Mouse (Mus musculus) midbrain, embryonic 16.5 days (tissue): ENCODE measurements around the gene Nav3. TPM values are rescaled to one million over a fixed set of nuclear protein-coding genes. Genes with fewer than 3 reads are reported as not detected.

ENCODE experiments used
- ATAC-seq: fragments of 200-750 bp; cut with Nextera tagmentation; 2 replicates; pipeline ENCODE4 v1.8.0; 2017; ENCODE audit warnings: moderate TSS enrichment
- H3K27ac ChIP-seq: fragments of 300-500 bp; sonication (generic); 2 replicates; pipeline ENCODE4 v1.5.1; 2014; ENCODE audit warnings: mild to moderate bottlenecking, low read length, mixed read lengths
- H3K27me3 ChIP-seq: fragments of 300-500 bp; sonication (generic); 2 replicates; pipeline ENCODE4 v1.6.1; 2014; ENCODE audit warnings: low read depth, low read length, mixed read lengths; ENCODE audit not compliant: control insufficient read depth, insufficient read depth
- H3K36me3 ChIP-seq: fragments of 300-500 bp; sonication (generic); 2 replicates; pipeline ENCODE4 v1.6.1; 2014; ENCODE audit warnings: mild to moderate bottlenecking, low read length, moderate library complexity, mixed read lengths; ENCODE audit not compliant: control insufficient read depth, insufficient read depth
- H3K4me1 ChIP-seq: fragments of 300-500 bp; sonication (generic); 2 replicates; pipeline ENCODE4 v1.6.1; 2014; ENCODE audit warnings: mild to moderate bottlenecking, low read length, mixed read lengths; ENCODE audit not compliant: control insufficient read depth, insufficient read depth
- H3K4me2 ChIP-seq: fragments of 300-500 bp; sonication (generic); 2 replicates; pipeline ENCODE4 v1.6.1; 2014; ENCODE audit warnings: mild to moderate bottlenecking, low read length, mixed read lengths
- H3K4me3 ChIP-seq: fragments of 300-500 bp; sonication (generic); 2 replicates; pipeline ENCODE4 v1.5.1; 2014; ENCODE audit warnings: low read depth, mild to moderate bottlenecking, low read length, moderate library complexity, mixed read lengths
- H3K9ac ChIP-seq: fragments of 300-500 bp; sonication (generic); 2 replicates; pipeline ENCODE4 v1.6.1; 2014; ENCODE audit warnings: low read depth, low read length, mixed read lengths
- H3K9me3 ChIP-seq: fragments of 300-500 bp; sonication (generic); replicated peaks from 2 replicates; pipeline ENCODE4 v1.6.1; 2014; ENCODE audit warnings: mild to moderate bottlenecking, low read length, mixed read lengths; ENCODE audit not compliant: control insufficient read depth, poor library complexity, severe bottlenecking
- WGBS: fragments of 180-500 bp; shearing (Covaris S2); extraction: QIAGEN DNeasy Blood & Tissue Kit; methylation state at CpG from one replicate; pipeline ENCODE4 v1.1.7; 2014; 5-methylcytosine and 5-hydroxymethylcytosine counted together
- polyA plus RNA-seq: library from polyadenylated mRNA; unstranded; fragments of >200 nt; fragmentation: Nextera tagmentation; extraction: Ambion mirVana; gene quantifications from 2 replicates; pipeline ENCODE4 v1.2.1, GENCODE M21; 2015

Gene Nav3
- polyA plus RNA-seq, 1 experiment from 2014 or later: 18.7 TPM

- ATAC-seq: no peak
- H3K4me2 ChIP-seq: no peak overlapping the region
- 58% methylated on average over 5 of the region's 5 CpGs for WGBS
- no peaks in the 10 kb centered on the region for H3K36me3 ChIP-seq
- no peaks in the 10 kb centered on the region for H3K27me3 ChIP-seq
- no peaks in the 10 kb centered on the region for H3K9me3 ChIP-seq
- no peak overlapping the region for H3K27ac ChIP-seq
- H3K4me1 ChIP-seq: no peaks in the 10 kb centered on the region
- no peak overlapping the region for H3K9ac ChIP-seq
- H3K4me3 ChIP-seq: no peak overlapping the region
Measured at GRCm38 (mm10) chr10:110329629-110330028, 126.4 kb downstream of the Nav3 start.

DNA sequence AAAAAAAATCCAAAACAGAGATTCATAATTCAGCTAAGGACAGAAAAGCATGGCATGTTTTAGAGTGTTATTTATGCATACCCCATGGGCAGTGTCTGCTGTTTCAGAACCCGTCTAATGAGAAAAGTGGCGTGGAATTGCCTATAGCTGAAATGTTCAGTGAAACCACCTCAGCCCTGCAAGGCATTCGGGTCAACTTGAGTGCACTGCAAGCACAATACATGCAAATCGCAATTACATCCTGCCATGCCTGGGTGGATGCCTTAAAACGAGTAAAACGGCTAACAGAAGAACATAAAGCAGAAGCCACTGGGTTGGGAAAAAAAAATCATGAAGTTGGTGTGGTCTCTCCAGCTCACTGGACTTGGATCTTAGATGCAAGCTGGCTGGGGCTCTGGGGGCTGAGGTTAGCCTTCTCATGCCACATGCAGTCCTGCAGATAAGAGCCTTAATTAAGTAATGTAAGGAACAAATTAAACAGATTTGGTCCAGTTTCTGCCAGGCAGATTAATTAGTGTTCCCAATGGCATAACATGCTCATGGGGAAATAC lies 133.8 kb downstream of the Nav3 start:
- no peak overlapping the region for H3K9ac ChIP-seq
- H3K36me3 ChIP-seq: no peaks in the 10 kb centered on the region
- H3K4me2 ChIP-seq: no peak overlapping the region
- no peak for ATAC-seq
- no peaks in the 10 kb centered on the region for H3K27me3 ChIP-seq
- 49% methylated on average over 6 of the region's 6 CpGs for WGBS
- no peaks in the 10 kb centered on the region for H3K9me3 ChIP-seq
- no peak overlapping the region for H3K4me3 ChIP-seq
- H3K27ac ChIP-seq: no peak overlapping the region
- peaks cover 4% of the 10 kb centered on the region; the same call in 1 of the 2 replicates for H3K4me1 ChIP-seq

- Histone ChIP-seq H3K27me3 (no peaks in the 10 kb centered on the region), H3K4me2 (no peak overlapping the region), H3K4me3 (no peak overlapping the region), H3K9ac (no peak overlapping the region), H3K36me3 (0 out of 2 replicates have a peak, but pooled peaks cover 2% of the 10 kb centered on the region), H3K4me1 (peaks cover 12% of the 10 kb centered on the region), H3K27ac (no peak overlapping the region), H3K9me3 (no peaks in the 10 kb centered on the region)
- WGBS: 71% methylated on average over 5 of the region's 5 CpGs
- ATAC-seq: no peak
Measured at GRCm38 (mm10) chr10:110317275-110317674, 138.7 kb downstream of the Nav3 start.

DNA sequence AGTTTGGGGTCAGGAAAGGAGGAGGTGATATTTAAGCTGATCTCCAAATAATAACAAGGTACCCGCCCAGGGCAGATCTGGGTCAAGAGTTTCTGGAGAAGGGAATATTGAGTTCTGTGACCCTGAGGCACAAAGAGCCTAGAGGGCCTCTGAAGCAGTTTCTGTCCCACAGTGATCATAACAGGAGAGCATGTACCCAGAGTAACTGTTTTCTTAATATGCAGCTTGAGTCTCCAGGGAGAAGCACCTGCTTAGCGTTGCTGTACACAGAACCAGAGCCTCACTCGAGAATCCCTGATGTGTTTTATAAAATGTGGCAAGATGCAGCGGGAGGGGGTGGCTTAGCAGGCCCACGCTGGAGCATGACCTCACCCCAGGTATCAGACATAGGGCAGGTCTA lies 141.5 kb downstream of the Nav3 start:
- no peak overlapping the region for H3K4me2 ChIP-seq
- 0 out of 2 replicates have a peak, but pooled peaks cover 2% of the 10 kb centered on the region for H3K36me3 ChIP-seq
- 45% methylated on average over 5 of the region's 5 CpGs for WGBS
- H3K4me3 ChIP-seq: no peak overlapping the region
- no peaks in the 10 kb centered on the region for H3K27me3 ChIP-seq
- peak; percentile 59 for ATAC-seq
- H3K9me3 ChIP-seq: no peaks in the 10 kb centered on the region
- H3K9ac ChIP-seq: no peak overlapping the region
- H3K4me1 ChIP-seq: peaks cover 10% of the 10 kb centered on the region
- peak overlapping the region; percentile 50; the same call in 1 of the 2 replicates for H3K27ac ChIP-seq

GRCm38 (mm10) chr10:110313959-110314358 lies 142.0 kb downstream of the Nav3 start:
- Histone ChIP-seq H3K4me2 (no peak overlapping the region), H3K4me3 (no peak overlapping the region), H3K36me3 (0 out of 2 replicates have a peak, but pooled peaks cover 2% of the 10 kb centered on the region), H3K27ac (0 out of 2 replicates have a peak overlapping the region, but pooled peaks have one; percentile 17), H3K4me1 (peaks cover 10% of the 10 kb centered on the region), H3K9me3 (no peaks in the 10 kb centered on the region), H3K9ac (no peak overlapping the region), H3K27me3 (no peaks in the 10 kb centered on the region)
- 50% methylated on average over 7 of the region's 7 CpGs for WGBS
- ATAC-seq: peak; percentile 73; the same call in 1 of the 2 replicates

DNA sequence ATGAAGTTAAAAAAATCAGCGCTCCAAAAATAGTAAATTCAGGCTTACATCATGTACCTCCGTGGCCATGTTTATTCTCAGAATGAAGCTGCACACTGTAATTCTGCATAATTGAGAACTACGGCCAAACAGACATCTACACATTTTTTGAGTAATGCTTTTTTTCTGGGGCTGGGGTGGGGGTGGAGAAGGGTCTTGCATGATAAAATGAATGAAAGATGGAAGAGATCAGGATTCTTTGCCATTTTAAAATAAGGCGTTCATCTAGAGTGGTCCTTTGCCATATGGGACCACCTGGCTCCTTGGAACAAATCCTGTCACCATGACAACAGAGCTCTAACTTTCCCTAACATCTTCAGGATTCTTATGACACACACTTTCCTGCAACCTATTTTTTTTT lies 146.5 kb downstream of the Nav3 start:
- 72% methylated on average over 4 of the region's 4 CpGs for WGBS

DNA sequence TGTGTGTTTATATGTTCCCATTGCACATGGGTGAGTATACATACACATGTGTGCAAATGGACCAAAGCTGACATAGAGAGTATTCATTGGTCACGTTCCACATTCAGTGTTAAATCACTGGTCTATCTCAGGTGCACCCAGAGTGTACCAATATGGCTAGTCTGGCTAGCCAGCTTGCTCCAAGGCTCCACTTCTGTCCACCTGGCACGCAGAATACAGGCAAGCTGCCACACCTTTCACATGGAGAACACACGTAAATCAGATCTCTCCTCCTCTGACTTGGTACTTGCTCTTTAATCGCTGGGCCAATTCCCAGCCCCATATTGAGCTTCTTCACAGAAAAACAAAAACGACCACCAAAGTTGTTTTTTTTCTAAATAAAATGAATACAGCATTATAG lies 150.4 kb downstream of the Nav3 start:
- H3K4me1 ChIP-seq: no peaks in the 10 kb centered on the region
- H3K4me3 ChIP-seq: no peak overlapping the region
- H3K27me3 ChIP-seq: no peaks in the 10 kb centered on the region
- H3K9ac ChIP-seq: no peak overlapping the region
- 91% methylated on average over 5 of the region's 5 CpGs for WGBS
- no peak overlapping the region for H3K27ac ChIP-seq
- no peak for ATAC-seq
- H3K36me3 ChIP-seq: no peaks in the 10 kb centered on the region
- H3K4me2 ChIP-seq: no peak overlapping the region
- no peaks in the 10 kb centered on the region for H3K9me3 ChIP-seq

More for the DNA sequence above, 146.5 kb downstream of the Nav3 start:
- Histone ChIP-seq H3K4me3 (no peak overlapping the region), H3K27ac (no peak overlapping the region), H3K9ac (no peak overlapping the region), H3K4me2 (no peak overlapping the region), H3K4me1 (peaks cover 7% of the 10 kb centered on the region), H3K9me3 (no peaks in the 10 kb centered on the region), H3K27me3 (no peaks in the 10 kb centered on the region), H3K36me3 (0 out of 2 replicates have a peak, but pooled peaks cover 2% of the 10 kb centered on the region)
- no peak for ATAC-seq

DNA sequence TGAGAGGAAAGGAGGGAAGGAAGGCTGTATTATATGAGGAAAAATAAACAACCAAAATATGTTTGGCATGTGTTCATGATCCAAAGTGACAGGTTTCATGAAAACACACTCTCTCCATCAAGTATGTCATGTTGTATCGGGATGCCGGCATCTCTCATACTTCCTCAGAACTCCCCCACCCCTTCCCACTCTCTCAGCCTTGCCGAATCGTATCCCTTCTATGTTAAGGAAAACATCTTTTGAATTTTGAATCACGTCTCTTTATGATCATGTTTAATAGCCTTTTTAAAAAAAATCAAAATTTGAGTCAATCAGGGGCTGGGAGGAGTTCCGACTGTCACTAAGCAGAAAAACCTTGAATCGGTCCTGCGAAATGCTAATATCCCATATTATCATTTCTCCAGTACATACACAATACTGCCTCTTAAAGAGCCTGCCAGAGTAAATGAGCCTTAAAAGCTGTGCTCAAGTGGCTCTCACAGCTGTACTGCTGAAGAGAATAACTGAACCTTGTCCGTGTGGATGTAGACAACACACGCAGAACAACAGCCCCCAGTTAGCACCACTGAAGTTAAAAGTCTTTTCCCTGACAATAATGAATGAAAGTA lies 165.9 kb downstream of the Nav3 start:
- H3K4me1 ChIP-seq: no peaks in the 10 kb centered on the region
- H3K27me3 ChIP-seq: no peaks in the 10 kb centered on the region
- no peak overlapping the region for H3K9ac ChIP-seq
- H3K27ac ChIP-seq: no peak overlapping the region
- H3K4me2 ChIP-seq: no peak overlapping the region
- 78% methylated on average over 10 of the region's 10 CpGs for WGBS
- H3K36me3 ChIP-seq: no peaks in the 10 kb centered on the region
- no peak for ATAC-seq
- H3K4me3 ChIP-seq: no peak overlapping the region
- no peaks in the 10 kb centered on the region for H3K9me3 ChIP-seq

DNA sequence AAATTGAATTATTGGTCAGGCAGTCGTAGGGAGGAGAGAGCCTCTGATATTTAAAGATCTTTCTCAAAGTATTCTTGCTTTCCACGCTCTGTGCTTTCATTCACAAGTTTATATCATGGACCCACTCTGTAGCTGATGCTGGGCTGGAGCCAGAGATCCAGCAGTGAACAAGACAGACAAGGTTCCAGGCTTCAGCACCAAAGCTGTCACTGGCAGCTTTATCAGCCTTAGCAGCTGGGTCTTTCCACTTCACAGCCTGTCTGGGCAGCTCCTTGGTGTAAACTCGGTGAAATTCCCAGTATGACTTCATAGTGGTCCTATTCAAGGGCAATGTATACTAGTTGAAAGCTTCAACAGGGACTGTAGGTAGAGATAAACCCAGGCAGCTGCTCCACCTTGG lies 172.1 kb downstream of the Nav3 start:
- WGBS: 90% methylated on average over 3 of the region's 3 CpGs
- no peak overlapping the region for H3K9ac ChIP-seq
- no peaks in the 10 kb centered on the region for H3K36me3 ChIP-seq
- no peak overlapping the region for H3K4me3 ChIP-seq
- no peaks in the 10 kb centered on the region for H3K9me3 ChIP-seq
- ATAC-seq: no peak
- no peak overlapping the region for H3K4me2 ChIP-seq
- H3K4me1 ChIP-seq: no peaks in the 10 kb centered on the region
- no peaks in the 10 kb centered on the region for H3K27me3 ChIP-seq
- no peak overlapping the region for H3K27ac ChIP-seq
